Mouse (Mus musculus) testis, adult 2 months (tissue): ENCODE data around the gene Grik2. TPM values are rescaled to one million over a fixed set of nuclear protein-coding genes. Genes with fewer than 3 reads are reported as not detected.

ENCODE experiments used
- H3K27ac ChIP-seq: fragments of 200-500 bp; 2 replicates; pipeline ENCODE4 v1.5.1; 2012; ENCODE audit warnings: low read depth, low read length; ENCODE audit not compliant: control insufficient read depth, insufficient read depth
- H3K27me3 ChIP-seq: fragments of 200-500 bp; 2 replicates; pipeline ENCODE4 v1.6.1; 2012; ENCODE audit warnings: mild to moderate bottlenecking, low read length, moderate library complexity; ENCODE audit not compliant: control insufficient read depth, insufficient read depth
- H3K36me3 ChIP-seq: fragments of 200-500 bp; 2 replicates; pipeline ENCODE4 v1.6.1; 2012; ENCODE audit warnings: mild to moderate bottlenecking, low read length; ENCODE audit not compliant: control insufficient read depth, insufficient read depth
- H3K4me1 ChIP-seq: fragments of 200-500 bp; 2 replicates; pipeline ENCODE4 v1.6.1; 2012; ENCODE audit warnings: low read length; ENCODE audit not compliant: control insufficient read depth, insufficient read depth
- H3K4me3 ChIP-seq: fragments of 200-500 bp; 2 replicates; pipeline ENCODE4 v1.5.1; 2012; ENCODE audit warnings: low read depth, mild to moderate bottlenecking, low read length, moderate library complexity, mixed read lengths; ENCODE audit not compliant: control insufficient read depth
- CTCF ChIP-seq: fragments of 200-500 bp; IDR thresholded peaks from 2 replicates; pipeline ENCODE4 v1.5.1; 2012; ENCODE audit warnings: low read depth, mild to moderate bottlenecking, inconsistent platforms, low read length, moderate library complexity; ENCODE audit not compliant: control insufficient read depth, insufficient read depth, insufficient replicate concordance
- POLR2A ChIP-seq: fragments of 200-500 bp; IDR thresholded peaks from 2 replicates; pipeline ENCODE4 v1.6.1; 2012; ENCODE audit warnings: low read depth, mild to moderate bottlenecking, inconsistent platforms, low read length, moderate library complexity; ENCODE audit not compliant: control insufficient read depth
- polyA plus RNA-seq: library from polyadenylated mRNA; depleted of rRNA; stranded (reverse); fragments of >200 nt; gene quantifications from 2 replicates; pipeline ENCODE4 v1.2.3, GENCODE M21; 2012

Gene Grik2
- polyA plus RNA-seq, 1 experiment, result 5.9 TPM

GRCm38 (mm10) chr10:49767556-49767955, 21.0 kb downstream of the Grik2 start:
- Histone ChIP-seq H3K27ac (no peak overlapping the region), H3K27me3 (no peaks in the 10 kb centered on the region), H3K4me1 (no peaks in the 10 kb centered on the region), H3K36me3 (no peaks in the 10 kb centered on the region), H3K4me3 (no peak overlapping the region)
- TF ChIP-seq CTCF, result no peak
- TF ChIP-seq POLR2A, result no peak

DNA sequence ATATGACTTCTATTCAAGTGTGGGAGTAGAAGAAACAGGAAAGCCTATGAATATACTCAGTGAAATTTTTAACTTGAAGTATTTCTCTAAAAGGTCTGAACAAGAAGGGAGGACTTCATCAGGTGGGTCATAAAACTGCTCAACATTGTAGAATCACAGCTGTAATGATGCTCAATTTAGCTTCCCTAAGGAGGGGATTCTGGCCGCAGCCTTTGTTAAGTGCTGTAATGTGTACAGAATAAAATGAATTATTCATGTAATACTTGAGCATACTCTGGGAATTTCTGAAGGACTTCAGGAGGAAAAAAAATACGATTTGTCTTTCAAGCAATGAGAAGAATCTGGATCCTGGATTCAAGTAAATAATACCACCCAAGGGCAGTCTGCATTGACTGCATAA, 26.0 kb downstream of the Grik2 start:
- H3K4me1 ChIP-seq, result no peaks in the 10 kb centered on the region
- H3K27ac ChIP-seq, result no peak overlapping the region
- H3K36me3 ChIP-seq, result no peaks in the 10 kb centered on the region
- H3K4me3 ChIP-seq, result no peak overlapping the region
- TF ChIP-seq POLR2A, result no peak
- TF ChIP-seq CTCF, result no peak
- H3K27me3 ChIP-seq, result no peaks in the 10 kb centered on the region

- no peak overlapping the region for H3K27ac ChIP-seq
- no peaks in the 10 kb centered on the region for H3K4me1 ChIP-seq
- no peak overlapping the region for H3K4me3 ChIP-seq
- no peaks in the 10 kb centered on the region for H3K27me3 ChIP-seq
- H3K36me3 ChIP-seq, result no peaks in the 10 kb centered on the region
- TF ChIP-seq POLR2A (no peak), CTCF (no peak)
Measured at GRCm38 (mm10) chr10:49751769-49752168, 36.8 kb downstream of the Grik2 start.

- H3K36me3 ChIP-seq, result no peaks in the 10 kb centered on the region
- TF ChIP-seq POLR2A (no peak), CTCF (no peak)
- H3K4me1 ChIP-seq, result no peaks in the 10 kb centered on the region
- no peak overlapping the region for H3K27ac ChIP-seq
- no peak overlapping the region for H3K4me3 ChIP-seq
- no peaks in the 10 kb centered on the region for H3K27me3 ChIP-seq
Measured at GRCm38 (mm10) chr10:49731841-49732240, 56.7 kb downstream of the Grik2 start.

GRCm38 (mm10) chr10:49723706-49724105, 64.9 kb downstream of the Grik2 start:
- no peaks in the 10 kb centered on the region for H3K36me3 ChIP-seq
- H3K27ac ChIP-seq, result no peak overlapping the region
- H3K27me3 ChIP-seq, result no peaks in the 10 kb centered on the region
- H3K4me1 ChIP-seq, result no peaks in the 10 kb centered on the region
- no peak overlapping the region for H3K4me3 ChIP-seq
- no peak for TF ChIP-seq POLR2A
- TF ChIP-seq CTCF, result no peak

DNA sequence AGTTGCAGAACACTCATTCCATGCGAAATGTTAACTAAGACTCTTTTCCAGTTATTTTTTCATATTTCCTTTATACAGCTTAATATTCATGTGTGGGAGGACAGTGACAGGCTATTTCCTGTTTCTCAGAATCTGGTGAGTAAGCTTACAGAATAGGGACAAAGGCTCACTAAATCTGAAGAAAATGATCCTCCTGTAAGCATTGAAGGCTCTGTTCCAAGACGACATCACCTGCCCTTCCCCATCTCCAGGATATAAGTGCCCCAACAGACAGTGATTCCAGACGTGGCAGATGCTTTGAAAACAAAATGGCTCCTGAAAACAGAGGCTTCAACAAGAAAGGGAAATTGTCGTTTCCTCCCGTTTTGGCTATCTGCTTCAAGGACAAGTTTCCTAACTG, 71.7 kb downstream of the Grik2 start:
- no peaks in the 10 kb centered on the region for H3K36me3 ChIP-seq
- H3K27ac ChIP-seq, result no peak overlapping the region
- H3K4me3 ChIP-seq, result no peak overlapping the region
- TF ChIP-seq CTCF (no peak), POLR2A (no peak)
- H3K4me1 ChIP-seq, result no peaks in the 10 kb centered on the region
- H3K27me3 ChIP-seq, result no peaks in the 10 kb centered on the region

GRCm38 (mm10) chr10:49709748-49710147, 78.8 kb downstream of the Grik2 start:
- Histone ChIP-seq H3K4me1 (no peaks in the 10 kb centered on the region), H3K36me3 (no peaks in the 10 kb centered on the region), H3K4me3 (no peak overlapping the region), H3K27ac (no peak overlapping the region), H3K27me3 (no peaks in the 10 kb centered on the region)
- TF ChIP-seq POLR2A, result no peak
- no peak for TF ChIP-seq CTCF

DNA sequence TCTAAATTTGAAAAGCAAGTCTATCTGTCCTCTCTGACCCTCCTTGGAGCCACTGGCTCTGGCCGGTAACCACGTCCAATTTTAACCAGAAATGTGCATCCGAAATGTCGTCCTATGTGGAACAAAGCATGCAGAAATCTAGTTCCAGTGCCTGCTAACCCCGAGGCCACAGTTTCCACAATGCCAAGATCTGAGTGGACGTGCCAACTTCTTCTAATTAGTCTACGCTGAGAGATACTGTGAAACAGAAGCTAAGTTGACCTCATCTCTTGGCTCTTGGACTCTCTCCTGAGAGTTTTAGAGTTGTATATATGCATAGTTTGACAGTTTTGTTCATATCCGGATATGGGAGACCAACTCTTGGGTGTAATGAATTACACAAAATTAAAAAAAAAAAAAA, 84.1 kb downstream of the Grik2 start:
- H3K27ac ChIP-seq, result no peak overlapping the region
- TF ChIP-seq POLR2A, result no peak
- TF ChIP-seq CTCF, result no peak
- no peaks in the 10 kb centered on the region for H3K4me1 ChIP-seq
- H3K36me3 ChIP-seq, result no peaks in the 10 kb centered on the region
- H3K4me3 ChIP-seq, result no peak overlapping the region; the same call in 1 of the 2 replicates
- H3K27me3 ChIP-seq, result no peaks in the 10 kb centered on the region
